Mouse (Mus musculus): ENCODE measurements around the gene Glrx5.

The Glrx5 gene

DNA sequence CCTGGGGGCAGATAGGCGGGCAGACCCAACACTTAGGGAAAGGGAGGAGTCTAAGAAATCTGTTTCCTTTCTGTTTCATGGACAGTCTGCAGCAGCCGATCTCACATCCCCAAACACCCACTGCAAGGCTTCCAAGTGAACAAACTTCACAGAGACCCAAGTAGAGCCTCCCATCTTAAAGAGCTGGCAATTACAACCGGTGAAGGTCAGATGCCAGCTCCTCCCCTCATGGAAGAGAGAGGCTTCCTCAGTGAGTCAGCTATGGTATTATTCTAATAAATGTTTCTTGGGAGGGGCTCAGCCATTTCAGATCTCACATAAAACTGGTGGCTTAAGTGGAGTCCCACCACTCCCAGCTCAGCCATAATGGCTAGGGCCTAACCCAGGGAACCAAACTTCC, 28.8 kb upstream of the Glrx5 start:
- DNase-seq (ENCODE audit: inconsistent ontology term) = no peak

DNA sequence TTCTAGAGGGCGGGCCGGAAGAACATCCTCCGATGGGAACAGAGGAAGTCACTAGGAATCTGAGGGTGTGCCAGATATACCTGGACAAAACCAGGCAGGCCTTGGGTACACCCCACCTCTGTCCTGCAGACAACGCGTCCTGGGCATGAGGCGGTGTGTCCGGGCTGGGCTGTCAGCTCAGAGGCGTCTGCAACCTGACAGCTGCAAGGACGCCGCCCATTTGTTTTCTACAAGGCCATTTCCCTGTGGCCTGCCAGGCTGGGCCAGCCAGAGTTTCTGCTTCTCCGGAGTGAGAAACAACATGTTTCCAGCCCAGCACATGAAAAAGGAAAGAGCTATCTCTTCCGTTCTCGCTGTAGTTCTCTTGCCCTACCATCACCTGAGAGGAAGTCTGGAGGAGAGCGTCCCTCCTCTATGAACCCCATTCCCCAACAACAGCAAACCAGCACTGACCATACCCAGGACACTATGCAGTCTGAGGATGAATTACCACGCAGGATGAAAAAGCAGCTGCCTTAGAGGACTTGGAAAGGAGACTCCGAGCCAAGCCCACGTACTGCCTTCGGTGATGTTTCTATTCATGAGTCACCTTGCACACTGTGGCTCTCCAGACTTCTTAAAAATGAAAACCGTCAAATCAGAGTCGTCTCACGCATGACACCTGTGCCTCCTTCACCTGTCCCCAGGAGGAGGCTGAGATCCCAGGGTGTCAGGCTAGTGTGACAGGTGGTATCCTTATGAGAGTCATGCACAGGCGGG, 27.4 kb upstream of the Glrx5 start:
- no peak for DNase-seq (ENCODE audit: inconsistent ontology term)

DNA sequence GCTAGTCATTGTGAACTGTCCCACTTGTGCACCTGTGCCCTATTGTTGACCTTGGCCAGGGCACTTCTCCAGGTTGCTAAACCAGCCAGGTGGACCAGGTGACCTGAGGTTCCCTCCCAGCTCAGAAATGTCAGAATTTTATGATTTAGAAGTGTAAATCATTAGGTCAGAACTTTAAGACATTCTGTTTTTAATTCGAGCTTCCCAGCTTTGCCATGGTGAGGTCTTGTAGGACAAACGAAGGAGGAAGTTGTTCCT, 26.8 kb upstream of the Glrx5 start:
- DNase-seq (ENCODE audit: inconsistent ontology term) = no peak

DNA sequence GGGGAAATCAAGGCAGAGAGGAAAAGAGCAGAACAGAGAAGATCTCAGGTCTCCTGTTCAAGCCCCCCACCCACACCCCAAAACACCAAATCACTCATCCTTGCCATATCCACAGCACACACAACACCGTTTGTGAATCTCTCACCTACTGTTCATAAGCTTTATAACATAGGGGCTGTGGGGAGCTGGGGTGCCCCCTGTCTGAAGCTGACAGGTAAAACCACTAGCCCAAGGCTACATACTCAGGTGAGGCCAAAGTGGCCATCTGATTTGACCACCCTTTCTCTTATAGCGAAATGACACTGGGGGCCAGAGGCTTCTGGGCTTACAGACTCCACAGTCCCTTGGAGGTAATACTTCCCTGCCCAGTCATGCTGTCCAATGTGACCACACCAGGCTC, 24.3 kb upstream of the Glrx5 start:
- no peak for DNase-seq (ENCODE audit: inconsistent ontology term)

DNA sequence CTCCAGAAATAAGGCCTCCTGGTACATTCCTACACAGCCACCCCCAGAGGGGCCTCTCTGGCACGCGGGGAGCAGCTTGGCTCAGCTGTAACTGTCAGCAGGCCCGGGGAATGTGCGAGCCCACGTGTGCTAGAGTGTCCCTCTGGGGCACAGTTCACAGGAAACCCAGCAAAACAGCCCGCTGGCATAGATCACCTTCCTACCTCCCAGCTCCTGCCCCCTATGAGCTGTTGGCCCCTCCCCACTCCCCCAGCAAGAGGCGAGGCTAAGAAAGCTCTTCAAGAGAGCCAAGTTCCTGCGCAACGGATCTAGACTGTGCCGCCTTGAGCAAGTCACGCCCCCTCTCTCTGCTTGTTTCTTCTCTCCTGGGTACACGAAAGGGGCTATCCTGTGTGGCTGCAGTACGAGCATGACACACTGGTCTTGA, 23.7 kb upstream of the Glrx5 start:
- DNase-seq (ENCODE audit: inconsistent ontology term) = peak; percentile 85

DNA sequence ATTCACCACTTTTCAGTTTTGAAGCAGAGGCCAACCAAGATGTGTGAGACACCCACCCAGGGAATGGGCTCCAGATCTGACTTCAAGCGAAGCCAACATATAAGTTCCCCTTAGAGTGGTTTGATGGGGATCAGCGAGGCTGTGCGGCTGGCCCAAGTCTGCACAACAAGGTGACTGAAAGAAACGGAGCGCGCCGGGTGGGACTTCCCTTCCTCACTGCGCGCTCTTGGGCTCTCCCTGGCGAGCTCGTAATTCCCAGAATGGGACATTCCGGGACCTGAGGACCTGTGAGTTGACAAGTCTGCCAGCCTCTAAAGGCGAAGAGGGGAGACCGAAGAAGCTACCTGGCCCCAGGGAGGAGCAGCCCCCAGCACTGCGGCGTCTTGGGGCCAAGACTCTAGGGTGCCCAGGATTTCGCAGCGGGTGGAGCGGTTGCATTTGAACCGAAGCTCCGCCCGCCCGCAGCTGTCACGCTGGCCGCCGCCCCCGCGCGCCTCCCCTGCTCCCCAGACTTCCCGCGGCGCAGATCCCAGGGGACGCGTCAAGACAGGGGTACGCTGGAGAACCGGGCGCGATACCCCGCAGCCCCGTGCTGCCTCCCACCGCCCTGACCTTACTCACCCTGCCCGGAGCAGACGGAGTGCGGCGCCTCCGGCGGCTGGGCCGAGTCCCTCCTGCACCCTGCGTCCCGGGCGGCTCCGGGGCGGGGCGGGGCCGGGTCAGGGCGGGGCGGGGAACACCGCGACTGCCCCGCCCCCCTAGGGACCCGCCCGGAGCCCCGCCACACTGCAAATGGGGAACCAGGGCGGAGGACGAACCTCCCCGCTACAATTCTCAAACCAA, 22.9 kb upstream of the Glrx5 start, which contains the start of gene Syne3:
Gene Syne3 (minus strand): TSS at position 440 of the 843 bp plus-strand sequence.
- DNase-seq (ENCODE audit: inconsistent ontology term) = peak; percentile 85

DNA sequence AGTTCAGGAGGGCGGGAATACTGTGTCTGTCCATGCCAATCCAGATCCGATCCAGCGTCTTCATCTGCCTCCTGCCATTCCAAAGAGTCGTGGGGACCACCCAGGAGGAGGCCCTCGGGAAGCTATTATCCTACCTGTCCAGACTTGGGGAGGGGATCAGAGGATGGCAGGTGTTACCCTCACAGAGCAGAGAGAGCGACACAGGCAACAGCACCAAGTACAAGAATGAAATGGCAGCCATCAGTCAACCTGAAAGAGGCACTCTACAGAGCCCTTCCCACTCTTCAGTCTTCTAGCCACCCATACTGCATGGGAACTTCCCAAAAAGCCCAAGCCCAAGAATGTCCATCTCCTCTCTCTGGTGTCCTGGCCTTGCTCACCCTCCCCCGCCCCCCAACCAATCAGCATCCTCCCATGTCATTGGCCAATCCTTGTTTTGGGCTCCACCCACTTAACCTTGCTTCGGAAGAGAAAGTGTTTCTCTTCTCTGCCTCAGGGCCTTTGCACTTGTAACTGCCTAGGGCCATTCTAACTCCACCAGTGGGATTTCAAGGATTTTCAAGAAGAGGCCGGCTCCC, 22.2 kb upstream of the Glrx5 start:
- DNase-seq (ENCODE audit: inconsistent ontology term) = no peak

DNA sequence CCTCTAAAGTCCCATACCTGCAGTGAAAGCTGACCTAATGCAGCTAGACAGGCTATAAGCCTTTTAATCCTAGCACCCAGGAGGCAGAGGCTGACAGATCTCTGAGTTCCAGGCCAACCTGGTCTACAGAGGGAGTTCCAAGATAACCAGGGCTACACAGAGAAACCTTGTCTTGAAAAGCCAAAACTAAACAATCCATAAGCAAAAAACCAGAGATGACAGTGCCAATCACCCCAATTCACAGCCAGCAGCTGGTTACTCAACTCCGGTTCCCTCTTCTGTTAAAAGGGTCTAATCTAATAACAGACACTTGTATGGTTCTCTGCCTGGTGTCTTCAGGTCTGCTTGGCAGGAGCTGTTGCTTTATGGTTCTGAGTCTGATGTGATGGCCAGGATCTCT, 20.9 kb upstream of the Glrx5 start:
- no peak for DNase-seq (ENCODE audit: inconsistent ontology term)

DNA sequence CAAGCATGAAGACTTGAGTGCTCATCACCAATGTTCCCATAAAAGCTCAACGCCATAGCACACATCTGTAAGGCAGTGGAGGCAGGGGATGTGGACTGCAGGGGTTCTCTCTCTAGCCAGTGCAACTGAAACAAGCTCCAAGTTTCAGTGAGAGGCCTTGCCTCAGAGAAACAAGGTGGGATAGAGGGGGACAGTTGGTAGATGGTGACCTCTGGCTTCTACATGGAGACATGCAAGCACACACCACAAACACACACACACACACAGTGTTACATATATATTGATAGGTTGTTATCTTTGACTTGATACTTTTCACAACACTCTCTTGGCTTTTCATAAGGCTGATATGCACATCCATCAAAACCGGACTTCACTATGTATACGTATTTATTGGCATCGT, 20.2 kb upstream of the Glrx5 start:
- DNase-seq (ENCODE audit: inconsistent ontology term) = no peak

DNA sequence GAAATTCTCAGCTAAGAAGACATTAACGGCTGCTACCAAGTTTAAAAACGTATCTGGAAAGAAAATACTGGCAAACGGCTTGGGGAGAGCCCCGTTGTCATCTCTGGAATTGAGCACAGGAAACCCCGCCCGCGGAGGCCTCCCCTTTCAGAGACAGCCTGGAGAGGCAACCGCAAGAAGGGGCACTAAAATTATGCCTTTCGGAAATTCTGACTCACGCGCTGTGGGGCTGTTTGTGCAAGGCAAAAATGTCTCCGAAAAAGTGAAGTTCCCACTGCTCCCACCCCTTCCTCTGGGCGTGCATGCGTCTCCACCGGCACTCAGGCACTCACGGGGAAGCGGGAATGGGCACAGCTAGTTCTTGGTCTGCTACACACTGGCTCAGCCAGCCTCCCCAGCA, 19.4 kb upstream of the Glrx5 start:
- DNase-seq (ENCODE audit: inconsistent ontology term) = peak; percentile 60

DNA sequence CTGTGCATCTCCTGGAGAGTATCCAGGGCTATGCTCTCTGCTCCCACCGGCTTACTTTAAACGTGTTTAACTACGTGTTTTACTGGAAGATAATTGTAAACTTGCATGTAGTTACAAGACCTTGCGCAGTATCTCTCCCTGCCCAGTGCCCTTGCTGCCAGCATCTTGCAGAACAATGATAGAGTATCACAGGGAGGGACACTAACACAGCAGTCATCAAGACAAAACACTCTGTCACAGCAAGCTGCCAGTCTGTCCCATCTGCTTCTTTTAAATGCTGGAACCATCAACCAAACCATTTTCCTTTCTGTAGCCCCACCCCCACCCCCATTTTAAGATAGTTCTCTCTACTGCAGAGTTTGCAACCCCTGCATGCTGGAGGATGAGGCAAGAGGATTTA, 16.3 kb upstream of the Glrx5 start:
- DNase-seq (ENCODE audit: inconsistent ontology term) = no peak

DNA sequence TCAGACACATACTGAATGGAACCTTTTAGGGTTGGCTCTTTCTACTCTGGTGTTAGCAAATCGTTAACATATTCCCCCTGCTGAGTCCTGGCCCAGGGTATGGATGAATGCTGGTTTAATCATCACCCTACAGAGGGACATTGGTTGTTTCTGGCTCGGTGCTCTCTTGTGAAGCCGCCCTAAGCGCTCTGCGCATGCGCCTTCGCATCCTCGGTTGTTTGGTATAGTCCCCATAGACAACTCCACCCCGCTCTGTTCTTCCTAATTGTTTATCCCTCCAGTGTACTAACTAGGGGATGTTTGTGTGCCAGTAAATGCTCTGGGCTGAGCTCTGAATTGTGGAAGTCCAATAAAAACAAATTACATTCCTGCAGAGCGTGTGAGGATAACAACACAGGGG, 15.8 kb upstream of the Glrx5 start:
- DNase-seq (ENCODE audit: inconsistent ontology term) = peak; percentile 42

DNA sequence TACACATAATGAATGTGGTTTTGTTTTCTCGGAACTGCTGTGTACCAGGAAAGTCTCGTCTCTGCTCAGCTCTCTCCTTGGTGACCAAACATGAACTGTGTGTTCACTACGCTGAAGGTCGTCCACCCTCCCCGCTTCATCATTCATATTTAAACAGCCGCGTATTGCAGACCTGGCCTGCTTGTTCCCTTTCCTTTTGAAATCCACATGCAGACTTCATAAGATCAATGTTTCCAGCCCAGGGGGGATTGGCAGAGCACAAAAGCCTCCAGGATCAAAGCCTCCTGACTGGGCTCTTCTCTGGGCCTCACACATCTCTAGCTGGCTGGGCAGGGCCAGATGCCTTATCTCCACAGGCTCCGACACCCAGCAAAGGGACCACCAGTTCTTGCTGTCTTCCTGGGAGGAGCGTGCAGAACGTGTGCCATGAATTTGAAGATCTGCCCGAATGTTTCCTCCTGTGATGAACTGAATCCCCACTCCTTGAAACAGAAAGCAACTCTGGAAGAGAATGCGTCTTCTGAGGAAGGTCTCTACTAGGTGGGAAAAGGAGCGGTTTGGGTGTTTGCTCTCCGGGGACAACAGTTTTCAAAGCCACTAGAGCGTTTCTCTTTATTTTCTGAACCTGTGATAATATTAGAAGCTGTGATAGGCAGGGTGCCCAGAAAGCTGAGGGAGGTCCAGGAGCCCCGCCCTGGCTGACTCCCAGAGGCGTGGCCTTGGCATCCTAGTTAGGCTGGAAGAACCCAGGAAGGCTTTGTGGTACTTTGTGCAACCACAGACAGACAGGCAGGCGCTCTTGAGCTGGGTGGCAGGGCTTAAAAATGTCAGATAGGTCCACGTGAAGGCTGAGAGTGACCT, 12.9 kb upstream of the Glrx5 start:
- no peak for DNase-seq (ENCODE audit: inconsistent ontology term)

DNA sequence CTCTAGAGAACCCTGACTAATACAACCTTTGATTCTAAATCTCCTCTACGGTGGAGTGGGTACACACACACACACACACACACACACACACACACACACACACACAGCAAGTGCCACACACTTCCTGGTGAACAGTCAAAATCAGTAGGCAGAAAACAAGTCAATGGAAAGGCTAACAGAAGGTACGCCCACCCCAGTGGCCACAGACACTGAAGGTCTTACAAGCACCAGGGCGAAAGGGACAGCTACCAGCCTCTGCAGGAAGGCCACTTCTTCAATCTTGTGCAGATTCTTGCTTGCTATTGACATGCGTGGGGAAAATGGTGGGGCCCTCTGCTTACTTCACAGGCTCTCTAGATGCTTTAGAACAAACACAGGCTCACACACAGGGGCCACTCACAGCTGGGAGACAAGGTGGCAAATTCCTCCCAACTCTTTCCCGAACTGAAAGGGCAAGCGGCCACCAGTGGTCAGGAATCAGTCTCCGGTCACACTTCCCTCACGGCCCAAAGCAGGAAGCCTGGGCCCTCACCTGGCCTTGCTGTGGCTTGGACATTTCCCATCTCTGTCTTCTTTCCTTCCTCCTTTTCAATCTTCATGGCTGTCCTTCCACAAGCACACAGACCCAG, 10.9 kb upstream of the Glrx5 start:
- DNase-seq (ENCODE audit: inconsistent ontology term) = no peak

DNA sequence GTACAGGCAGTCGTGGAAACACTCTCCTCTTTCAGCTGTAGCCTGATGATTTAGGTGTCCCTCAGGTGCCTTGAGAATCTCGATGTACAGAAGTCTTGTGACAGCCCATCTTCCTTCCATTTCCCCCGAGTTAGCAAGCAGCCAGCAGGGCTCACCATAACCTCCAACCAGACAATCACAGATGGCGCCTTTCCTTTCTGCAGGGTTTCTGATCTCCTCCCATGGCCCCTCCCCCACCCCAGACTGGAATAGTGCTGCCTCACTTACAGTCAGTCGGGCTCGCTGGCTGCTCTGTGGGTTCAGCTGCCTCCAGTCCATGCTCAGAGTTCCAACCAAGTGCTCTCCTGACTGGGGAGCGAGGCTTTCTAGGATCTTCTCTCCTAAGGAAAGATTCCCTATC, 10.3 kb upstream of the Glrx5 start:
- DNase-seq (ENCODE audit: inconsistent ontology term) = no peak

DNA sequence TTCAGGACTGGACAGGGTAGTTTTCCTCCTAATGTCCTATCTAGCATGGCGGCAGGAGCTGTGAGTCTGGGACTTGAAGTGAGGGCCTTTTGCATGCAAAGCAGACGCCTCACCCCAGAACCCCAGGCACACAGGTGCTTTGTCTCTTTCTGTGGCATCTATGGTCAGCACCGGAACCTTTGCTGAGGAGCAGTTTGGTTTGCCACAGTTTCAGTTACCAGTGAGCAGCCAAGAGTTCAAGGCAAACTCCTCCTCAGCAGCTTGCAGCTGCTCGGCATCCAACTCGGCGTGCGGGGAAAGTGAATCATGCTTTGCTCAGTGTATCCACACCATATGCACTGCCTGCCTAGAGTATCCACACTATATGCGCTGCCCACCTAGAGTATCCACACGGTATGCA, 9.7 kb upstream of the Glrx5 start:
- no peak for DNase-seq (ENCODE audit: inconsistent ontology term)

DNA sequence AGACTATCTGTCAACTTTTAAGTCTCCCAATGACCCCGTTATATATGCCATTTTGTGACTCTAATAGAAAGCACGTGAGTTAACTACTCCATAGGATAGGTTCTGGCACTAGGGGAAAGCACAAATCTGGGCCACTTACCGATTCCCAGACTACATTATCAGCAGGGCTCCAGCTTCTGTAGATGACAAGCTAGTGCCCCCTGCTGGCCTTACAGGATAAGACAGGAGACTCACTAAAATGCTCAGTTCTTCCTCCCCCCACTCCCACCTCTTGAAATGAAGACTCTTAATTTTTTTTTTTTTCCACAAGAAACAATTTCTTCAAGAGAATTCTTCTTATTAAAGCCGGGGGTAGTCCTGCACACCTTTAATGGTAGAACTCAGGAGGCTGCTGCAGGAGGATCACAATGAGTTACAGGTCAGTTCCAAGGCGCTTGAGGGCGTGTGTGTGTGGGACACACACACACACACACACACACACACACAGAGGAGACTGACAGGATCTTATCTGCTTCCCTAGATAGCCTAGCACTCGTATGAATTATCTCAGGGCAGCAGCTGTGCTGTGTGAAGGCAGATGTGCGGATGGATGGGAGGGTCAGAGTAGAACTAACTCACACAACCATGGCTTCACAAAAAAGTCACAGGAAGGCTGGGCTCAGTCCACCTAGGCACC, 7.1 kb upstream of the Glrx5 start:
- DNase-seq (ENCODE audit: inconsistent ontology term) = peak; percentile 46

DNA sequence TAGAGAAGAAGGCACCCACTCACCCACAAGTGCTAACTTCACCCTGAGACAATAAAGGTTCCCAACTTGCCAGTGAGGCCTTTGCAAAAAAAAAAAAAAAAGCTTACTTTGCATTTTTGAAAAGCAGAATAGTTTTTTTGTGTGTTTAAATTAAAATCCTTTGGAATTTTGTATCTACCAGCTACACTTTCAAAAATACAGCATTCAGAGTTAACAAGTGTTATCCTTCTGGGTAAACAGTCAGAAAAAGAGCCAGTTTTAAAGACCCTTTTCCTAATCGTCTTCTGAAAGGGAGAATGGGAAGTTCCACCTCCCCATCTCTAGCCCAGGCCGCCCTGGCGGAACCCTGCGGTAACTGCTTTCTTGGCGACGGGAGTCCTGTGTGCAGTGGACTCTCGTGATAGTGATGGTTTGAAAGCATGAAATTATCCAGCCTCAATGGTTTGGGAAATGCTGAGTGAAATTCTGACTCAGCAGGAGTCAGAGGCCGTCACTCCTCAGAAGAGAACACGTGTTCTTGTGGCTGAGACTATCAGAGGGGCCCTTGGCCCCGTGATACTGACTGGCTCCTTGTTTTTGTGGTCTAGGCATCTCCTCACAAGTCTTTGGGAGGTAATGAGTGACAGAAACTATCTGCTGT, 6.4 kb upstream of the Glrx5 start:
- peak; percentile 36 for DNase-seq (ENCODE audit: inconsistent ontology term)

DNA sequence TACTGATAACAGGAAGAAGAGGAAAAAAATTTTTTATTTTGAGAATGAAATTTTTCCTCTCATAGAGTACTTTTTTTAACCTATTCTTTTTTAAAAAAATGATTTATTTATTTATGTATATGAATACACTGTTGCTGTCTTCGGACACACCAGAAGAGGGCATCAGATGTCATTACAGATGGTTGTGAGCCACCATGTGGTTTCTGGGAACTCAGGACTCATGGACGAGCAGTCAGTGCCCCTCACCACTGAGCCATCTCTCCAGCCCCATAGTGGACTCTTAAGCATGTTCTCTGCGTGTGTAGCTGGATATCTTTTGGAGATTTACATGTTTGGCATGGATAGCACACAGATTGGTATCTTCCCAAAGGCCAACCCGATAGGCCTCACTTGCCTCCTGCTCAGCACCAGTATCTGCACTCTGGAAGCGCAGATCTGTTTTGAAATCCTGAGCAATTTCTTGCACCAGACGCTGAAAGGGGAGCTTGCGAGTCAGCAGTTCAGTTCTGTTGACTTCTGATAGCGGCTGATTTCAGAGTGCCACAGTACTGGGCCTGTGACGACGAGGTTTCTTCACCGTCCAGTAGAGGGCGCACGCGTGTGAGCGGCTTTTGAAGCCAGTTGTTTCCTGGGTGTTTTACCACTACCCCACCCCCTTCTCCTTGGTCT, 5.0 kb upstream of the Glrx5 start:
- peak; percentile 46 for DNase-seq (ENCODE audit: inconsistent ontology term)

DNA sequence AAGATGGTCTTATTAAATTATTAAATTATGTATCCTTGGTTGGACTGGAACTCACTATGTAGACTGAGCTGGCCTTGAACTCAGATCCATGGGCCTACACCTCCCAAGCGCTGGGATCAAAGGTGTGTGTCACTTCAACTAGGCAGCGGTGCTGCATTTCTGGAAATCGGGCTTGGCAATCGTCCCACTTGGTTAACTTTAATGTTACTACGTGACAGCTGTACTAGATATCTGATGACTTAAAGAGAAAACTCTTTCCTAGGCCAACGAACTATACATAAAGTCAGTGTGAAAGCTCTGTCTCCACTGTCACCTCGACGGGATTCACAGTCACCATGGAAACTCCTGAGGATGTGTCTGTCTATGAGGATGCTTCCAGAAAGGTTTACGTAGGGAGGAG, 2.6 kb upstream of the Glrx5 start:
- DNase-seq (ENCODE audit: inconsistent ontology term) = no peak

All from Muller cell, postnatal 12 days (primary cell).